Mouse (Mus musculus) kidney, adult 18-20 months (tissue): ENCODE data around the gene Cul3.
A peak's percentile ranks its signal among the peaks of the same experiment; 100 is the strongest.
"Not testable (repeated sequence)": the region's sequence is repeated elsewhere in the genome, so short reads cannot be mapped to it uniquely, and the experiment has no call there.

Source experiments
- DNase-seq: peaks from one replicate; pipeline ENCODE4 v3.0.0; 2021

The Cul3 gene

DNA sequence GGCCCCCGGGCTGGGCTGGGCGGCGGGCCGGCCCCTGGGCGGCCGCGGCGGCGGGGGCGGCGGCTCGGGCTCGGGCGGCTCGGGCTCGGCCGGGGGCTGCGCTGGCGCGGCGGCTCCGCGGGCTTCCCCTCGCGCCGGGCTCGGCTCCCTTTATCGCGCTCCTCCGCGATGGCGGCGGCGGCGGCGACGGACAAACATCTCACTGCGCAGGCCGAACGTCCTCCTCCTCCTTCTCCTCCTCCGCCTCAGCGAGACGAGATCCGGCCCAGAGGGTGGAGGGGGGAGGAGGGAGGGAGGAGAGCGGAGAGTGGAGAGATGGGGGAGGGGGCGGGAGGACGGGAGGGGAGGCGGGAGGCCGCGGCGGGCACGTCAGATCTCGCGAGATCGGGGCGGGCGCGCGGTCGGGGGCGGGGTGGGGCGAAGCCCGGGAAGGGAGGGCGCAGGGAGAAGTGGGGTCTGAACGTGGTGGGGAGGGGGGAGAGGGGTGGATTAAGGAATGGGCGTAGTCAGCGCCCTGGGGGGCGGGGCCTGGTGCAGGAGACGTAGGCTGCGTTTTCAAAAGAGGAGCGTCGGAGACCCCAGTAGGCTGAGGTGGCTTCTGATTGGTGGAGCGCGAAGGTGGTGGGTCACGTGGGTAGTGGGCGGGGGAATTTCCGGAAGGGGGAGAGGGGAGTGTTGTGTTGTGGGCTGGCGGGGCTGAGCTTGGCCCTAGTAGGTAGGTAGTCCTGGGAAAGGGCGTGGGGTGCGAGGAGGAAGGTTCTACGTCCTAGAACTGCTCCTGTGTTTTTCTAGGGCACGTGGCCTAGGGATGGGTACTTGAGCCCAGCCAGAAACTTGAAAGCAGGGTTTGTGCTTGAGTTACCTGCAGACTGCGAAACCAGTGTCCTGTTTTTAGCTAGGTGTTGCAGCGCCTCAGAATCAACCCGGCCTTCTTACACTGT, at the start of gene Cul3:
Cul3 (minus strand) TSS at position 45 of the 941 bp plus-strand sequence.
- peak; percentile 95 for DNase-seq

- no peak for DNase-seq
Measured at GRCm38 (mm10) chr1:80389518-80389917, 49.2 kb upstream of the Cul3 start.

DNA sequence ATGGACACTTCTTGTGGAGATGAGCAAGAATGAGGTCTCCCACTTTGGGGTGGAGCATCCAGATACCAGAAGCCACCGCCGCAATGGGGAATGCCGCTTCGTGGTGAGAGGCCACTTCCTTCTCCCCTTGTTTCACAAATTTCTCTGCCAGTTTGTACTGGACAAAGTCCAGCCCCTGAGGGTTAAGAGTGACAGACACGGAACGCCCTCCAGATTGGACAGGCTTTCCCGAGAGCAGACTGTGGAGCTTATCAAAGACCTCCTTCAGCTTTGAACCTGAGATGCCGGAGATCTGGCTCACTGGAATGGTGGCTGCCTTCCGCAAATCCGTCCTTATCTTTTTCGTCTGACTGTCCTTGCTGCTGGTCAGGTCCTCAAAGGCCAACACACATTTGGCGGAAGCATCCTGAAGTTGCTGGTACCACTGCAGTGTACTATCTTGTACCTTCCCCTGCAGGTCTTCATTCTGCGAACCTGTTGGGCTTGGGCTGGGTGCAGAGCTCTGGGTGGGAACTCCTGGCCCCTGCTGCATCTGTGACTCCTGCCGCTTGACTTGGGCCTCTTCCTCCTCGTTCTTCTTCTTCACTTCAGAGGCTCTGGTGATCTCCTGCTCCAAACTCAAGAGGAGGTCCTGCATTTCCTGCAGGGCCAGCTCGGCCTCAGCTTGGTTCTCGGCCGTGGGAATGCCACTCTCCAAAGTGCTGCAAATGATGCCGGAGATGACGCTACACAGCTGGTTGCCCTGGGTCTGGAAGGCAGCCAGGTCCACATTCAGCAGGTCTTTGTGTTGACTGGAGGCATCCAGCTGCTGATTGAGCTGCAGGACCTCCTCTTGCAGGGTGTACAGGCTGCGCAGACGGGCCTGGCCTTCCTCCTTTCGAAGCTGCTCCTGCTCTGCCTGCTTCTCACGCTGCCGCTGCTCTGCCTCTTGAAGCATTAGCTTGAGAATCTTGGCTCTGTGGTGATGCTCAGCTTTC, 43.6 kb upstream of the Cul3 start:
- no peak for DNase-seq

DNA sequence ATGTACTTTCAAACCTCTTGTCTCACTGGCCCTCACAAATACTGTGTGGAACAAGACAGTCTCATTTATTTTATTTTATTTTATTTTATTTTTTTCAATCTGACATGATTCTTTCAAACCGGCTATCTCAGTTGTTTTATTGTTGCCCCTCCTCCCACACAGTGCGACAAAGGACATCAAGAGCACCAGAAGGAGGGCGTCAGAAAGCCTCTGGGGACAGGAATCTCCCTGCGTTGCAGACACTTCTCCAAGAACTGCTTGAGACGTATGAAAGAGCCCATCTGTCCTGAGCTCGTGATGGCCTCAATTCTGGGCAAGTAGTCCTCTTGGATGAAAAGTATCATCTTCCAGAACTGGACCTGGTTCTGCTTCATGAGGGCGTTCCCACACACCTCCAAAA, 42.6 kb upstream of the Cul3 start:
- no peak for DNase-seq

DNA sequence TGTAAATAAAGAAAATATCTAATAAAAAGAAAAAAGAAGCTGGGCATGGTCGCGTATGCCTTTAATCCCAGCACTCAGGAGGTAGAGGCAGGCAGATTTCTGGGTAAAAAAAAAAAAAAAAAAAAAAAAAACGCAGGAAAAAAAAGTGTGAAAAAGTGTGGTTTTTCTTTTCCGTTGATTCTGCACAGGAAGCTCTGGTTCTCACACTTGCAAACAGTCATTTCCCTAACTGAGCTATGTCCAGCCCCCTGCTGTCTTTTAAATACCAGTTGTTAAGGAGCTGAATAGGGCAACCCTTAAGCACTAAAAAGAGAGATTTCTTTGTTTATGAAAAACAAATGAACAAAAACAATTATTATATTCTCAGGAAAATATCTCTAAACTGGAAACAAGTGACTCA, 41.0 kb upstream of the Cul3 start:
- no peak for DNase-seq

- DNase-seq, result no peak
Measured at GRCm38 (mm10) chr1:80372010-80372409, 31.7 kb upstream of the Cul3 start.

DNA sequence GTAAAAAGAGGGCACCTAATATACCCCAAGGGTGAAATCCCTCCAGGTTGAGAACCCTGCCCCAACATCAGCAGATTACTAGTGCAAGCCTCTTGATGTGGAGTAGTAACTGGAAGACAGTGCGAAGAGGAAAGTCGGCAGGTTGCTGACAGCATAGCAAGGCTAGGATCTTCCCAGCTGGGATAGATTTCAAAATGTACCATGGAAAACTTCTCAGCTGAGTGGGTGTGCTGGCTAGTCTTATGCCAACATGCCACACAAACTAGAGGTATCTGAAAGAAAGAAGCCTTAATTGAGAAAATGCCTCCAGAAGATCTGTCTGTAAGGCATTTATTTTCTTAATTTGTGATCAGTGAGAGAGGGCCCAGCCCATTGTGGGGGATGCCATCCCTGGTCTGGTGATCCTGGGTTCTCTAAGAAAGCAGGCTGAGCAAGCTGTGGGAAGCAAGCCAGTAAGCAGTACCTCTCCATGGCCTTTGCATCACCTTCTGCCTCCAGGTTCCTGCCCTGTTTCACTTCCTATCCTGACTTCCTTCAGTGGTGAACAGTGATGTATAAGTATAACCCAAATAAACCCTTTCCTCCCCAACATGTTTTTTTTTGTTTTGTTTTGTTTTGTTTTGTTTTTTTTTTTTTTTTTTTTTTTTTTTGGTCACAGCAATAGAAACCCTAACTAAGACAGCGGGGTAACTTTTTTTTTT, 31.1 kb upstream of the Cul3 start:
- DNase-seq, result no peak

DNA sequence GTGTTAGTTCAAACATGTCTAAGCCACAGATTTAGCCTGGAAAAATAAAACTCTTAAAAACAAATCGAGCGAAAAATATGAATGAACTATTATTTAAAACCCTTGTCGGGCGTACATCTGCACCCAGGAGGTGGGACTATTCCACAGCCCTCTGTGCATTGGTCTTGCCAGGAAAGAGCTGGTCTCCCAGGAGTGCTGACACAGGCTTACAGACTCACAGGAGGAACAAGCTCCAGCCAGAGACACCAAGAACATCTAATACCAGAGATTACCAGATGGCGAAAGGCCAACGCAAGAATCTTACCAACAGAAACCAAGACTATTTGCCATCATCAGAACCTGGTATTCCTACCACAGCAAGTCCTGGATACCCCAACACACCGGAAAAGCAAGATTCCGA, 23.2 kb upstream of the Cul3 start:
- no peak for DNase-seq

- no peak for DNase-seq
Measured at GRCm38 (mm10) chr1:80362946-80363345, 22.7 kb upstream of the Cul3 start.

GRCm38 (mm10) chr1:80362400-80362799, 22.1 kb upstream of the Cul3 start:
- no peak for DNase-seq

DNA sequence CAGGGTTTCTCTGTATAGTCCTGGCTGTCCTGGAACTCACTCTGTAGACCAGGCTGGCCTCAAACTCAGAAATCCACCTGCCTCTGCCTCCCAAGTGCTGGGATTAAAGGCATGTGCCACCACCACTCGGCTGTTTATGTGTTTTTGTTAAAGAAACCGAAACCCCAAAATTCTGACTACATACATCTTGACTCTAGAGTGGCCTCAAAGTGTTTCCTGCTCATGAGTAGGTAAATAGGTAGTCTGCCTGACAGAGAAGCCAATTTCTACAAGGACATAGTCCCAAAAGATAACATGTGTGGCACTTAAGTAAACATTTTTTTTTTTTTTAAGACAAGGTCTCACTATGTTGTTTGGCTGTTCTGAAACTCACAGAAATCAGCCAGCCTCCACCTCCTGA, 21.5 kb upstream of the Cul3 start:
- DNase-seq, result not testable (repeated sequence)

DNA sequence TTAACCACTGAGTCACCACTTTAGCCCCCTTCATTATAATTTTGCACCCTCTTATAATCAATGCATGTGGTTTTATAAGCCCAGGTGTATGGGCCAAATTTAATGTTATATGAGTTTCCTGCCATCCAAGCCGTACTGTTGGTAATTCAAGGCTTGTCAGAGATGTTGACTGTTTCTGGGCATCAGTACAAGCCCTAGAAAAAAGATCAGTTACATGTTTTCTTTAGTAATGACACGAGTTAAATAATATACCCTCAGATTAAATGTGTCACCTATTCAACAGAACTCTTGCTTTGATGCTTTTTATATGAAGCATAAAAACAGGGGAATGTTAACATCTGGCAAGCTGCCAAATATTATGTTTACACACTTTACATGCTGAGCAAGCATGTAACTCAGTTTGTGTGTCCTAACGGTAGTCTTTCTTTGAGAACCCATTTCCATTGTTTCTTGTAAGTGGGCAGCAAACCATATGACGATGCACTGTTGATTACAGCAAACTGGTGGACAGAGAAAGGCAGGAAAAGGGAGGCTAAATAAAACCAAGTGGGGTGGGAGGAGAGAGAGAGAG, 19.8 kb upstream of the Cul3 start:
- no peak for DNase-seq

GRCm38 (mm10) chr1:80340061-80340435, 232 bp downstream of the Cul3 start:
- DNase-seq, result peak; percentile 77

- no peak for DNase-seq
Measured at GRCm38 (mm10) chr1:80339425-80340021, 757 bp downstream of the Cul3 start.

DNA sequence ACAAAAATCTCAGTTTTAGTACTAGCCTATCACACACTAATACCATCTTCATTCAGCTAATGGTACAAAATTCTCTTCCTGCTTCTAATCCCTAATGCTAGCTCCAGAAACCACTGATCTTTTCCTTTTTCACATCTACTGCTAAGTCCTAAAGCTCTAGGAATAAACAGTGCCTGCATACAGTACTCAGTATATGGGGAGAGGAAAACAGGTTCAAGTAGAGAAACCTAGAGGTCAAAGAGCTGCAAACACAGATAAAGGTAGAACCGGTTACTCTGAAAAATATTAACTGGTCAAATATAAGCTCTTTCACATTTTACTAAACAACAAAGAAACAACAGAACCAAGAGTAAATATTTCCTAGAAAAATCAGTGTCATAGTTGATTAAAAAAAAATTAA, 1.9 kb downstream of the Cul3 start:
- no peak for DNase-seq

DNA sequence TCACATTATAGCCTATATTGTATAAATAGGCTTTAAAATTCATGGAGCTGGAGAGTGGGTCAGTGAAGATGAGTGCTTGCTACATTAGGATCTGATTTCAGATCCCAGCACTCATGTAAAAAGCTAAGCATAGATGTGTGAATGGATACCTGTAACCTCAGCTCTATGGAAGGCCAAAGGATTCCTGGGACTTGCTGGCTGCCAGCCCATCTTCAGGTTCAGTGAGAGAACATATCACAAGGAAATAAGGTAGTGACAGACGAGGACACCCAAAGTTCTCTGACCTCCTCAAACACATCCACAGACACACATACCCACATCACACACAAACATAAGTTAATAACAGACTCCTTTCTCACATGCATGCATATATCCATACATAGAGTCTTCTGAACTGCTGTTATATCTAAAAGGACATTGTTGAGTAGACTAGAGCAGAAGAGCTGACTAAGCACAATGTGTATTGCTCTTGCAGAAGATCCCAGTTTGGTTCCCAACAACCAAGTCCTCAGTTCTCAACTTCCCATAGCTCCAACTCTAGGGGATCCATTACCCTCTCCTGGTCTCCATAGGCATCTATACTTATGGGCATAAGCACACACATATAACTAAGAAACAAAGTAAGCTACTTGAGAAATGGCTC, 4.4 kb downstream of the Cul3 start:
- peak; percentile 14 for DNase-seq

DNA sequence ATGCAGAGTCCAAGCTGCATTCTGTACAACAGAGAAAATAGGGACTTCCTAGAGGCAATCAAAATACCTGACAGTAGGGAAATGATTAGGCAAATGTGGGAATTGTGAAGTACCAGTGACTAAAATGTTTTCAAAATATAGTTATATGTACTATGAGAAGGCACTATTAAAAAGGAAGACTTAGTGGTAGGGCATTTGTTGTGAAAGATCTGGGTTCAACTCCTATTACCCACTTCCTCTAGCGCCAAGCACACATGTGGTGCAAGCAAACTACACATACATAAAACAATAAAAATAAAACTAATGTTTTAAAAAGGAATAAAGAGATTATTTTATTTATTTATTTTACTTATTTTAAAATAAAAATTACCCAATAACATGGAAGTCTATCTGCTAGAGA, 5.2 kb downstream of the Cul3 start:
- no peak for DNase-seq

DNA sequence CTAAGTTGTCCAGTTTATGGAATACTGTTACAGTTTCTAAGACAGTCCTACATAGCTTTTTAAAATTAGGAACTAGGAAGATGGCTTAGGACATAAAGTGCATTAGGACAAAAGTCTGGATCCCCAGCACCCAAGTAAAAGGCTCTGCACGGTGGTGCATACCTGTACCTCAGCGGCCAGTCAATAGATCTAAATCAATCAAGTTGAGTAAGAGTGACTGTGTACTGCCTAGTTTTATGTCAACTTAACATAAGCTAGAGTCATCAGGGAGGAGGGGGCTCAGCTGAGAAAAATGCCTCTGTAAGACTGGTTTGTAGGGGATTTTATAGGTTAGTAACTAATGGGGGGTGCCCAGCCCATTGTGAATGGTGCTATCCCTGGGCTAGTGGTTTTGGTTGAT, 9.3 kb downstream of the Cul3 start:
- no peak for DNase-seq

DNA sequence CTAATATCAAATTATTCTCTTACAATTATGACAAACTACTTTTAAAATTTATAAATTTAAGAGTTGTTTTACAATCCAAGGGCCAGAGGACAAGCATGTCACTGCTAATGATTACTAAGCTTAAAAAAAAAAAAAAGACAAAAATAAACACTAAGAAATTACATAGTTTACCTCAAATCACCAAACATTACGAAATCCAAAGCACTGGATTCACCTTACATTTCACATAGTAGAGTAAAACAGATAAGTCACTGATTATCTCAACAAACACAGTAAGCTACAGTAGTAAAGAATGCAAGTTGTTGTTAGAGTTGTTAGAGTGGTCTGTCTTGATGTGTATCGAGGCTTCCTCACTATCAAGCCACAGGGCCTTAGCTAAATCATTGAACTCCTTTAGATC, 14.5 kb downstream of the Cul3 start:
- no peak for DNase-seq

DNA sequence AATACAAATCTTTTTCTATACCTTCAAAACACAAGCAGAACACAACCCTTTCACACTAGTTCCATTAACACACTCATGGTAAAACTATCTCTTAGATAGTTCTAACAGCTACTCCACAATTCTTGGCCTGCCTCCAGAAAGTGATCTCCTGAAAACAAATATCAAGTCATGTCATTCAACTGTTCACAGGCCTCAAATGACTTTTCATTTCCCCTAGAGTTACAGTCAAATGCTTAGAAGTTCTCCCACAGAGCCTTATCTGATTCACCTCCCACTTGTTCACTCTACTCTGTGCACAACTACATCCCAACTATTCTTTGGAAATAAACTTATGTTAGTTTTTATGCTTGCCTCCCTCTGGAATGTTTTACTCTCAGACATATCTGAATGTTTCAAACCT, 15.9 kb downstream of the Cul3 start:
- DNase-seq, result no peak

- DNase-seq, result no peak
Measured at GRCm38 (mm10) chr1:80315533-80316045, 24.7 kb downstream of the Cul3 start.

GRCm38 (mm10) chr1:80293307-80293706, 47.0 kb downstream of the Cul3 start:
- DNase-seq, result no peak
